Mouse (Mus musculus) neutrophil, adult 59 days (primary cell): Measurements from ENCODE around the gene Olfr352. TPM values are rescaled to one million over a fixed set of nuclear protein-coding genes. Genes with fewer than 3 reads are reported as not detected.

Experiments
- total RNA-seq, 2 experiments: library from RNA; stranded (reverse); gene quantifications; 1 replicate in 1 of 2; 2 replicates in 1 of 2; pipeline ENCODE4 v1.2.4; 2023

The Olfr352 gene
- not detected for total RNA-seq

GRCm38 (mm10) chr2:36868160-36868559 is at the start of gene Olfr352:
Olfr352 (plus strand) TSS chr2:36868460.

DNA sequence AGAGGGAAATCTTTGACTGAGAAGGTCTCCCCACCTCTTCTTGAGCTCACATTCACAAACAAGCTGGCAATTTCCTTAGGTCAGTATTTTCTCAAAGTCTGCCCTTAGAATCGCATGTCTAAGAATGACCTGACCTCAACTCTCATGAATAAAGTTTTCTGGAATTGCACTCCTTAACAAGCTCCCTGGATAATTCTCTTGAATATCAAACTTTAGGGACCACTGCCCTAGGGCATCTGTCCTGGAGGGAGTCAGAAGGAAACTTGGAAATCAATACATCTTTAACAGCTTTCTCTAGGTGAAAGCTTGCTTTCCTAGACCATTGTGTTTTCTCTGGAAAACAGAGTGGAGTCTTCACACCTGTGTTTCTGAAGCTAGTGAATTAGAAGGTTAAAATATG is 22.2 kb upstream of the Olfr352 start, which contains the start of gene Olfr350:
Gene Olfr350 (plus strand): TSS at position 301 of the 400 bp plus-strand sequence.

GRCm38 (mm10) chr2:36862560-36862959 is 5.7 kb upstream of the Olfr352 start, which contains the start of gene Olfr351:
Olfr351 (minus strand) TSS chr2:36862660.

GRCm38 (mm10) chr2:36892836-36893235 is 24.6 kb downstream of the Olfr352 start, which contains the start of gene Olfr353:
Olfr353 (minus strand) TSS chr2:36892936.

DNA sequence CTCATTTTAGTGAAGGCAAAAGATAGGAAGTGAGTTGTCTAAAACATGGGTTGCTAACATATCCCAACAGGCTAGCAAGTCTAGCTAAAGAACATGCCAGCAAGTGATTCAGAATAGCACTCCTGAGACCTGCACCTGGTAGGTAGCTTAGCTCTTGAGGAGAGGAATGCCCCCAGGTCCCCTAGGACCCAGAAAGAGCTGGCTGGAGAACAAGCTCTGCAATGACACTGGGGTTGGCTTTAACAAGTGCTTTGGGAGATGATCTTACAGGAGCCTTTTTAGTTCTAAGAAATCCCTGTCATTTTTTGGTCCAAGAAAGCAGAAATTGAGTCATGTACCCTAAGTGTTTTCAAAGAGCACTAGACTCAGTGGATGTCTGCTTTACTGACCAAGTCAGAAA is 37.1 kb downstream of the Olfr352 start, which contains the start of gene Olfr354:
Gene Olfr354 (plus strand): TSS at position 301 of the 400 bp plus-strand sequence.

Other genes starting within 250 kb of the Olfr352 start
- not detected for gene Olfr345, start 228.4 kb upstream of the Olfr352 start, total RNA-seq
- not detected for gene Olfr346, start 182.7 kb upstream of the Olfr352 start, total RNA-seq
- not detected for gene Olfr347, start 136.6 kb upstream of the Olfr352 start, total RNA-seq
- gene Olfr348, start 84.2 kb upstream of the Olfr352 start, total RNA-seq: not detected
- gene Olfr50, start 77.9 kb upstream of the Olfr352 start, total RNA-seq: not detected
- not detected for gene Olfr3, start 51.4 kb upstream of the Olfr352 start, total RNA-seq
- gene Olfr350, start 22.1 kb upstream of the Olfr352 start, total RNA-seq: not detected
- not detected for gene Olfr351, start 5.8 kb upstream of the Olfr352 start, total RNA-seq
- not detected for gene Olfr353, start 24.5 kb downstream of the Olfr352 start, total RNA-seq
- not detected for gene Olfr354, start 37.2 kb downstream of the Olfr352 start, total RNA-seq
- not detected for gene Olfr355, start 60.4 kb downstream of the Olfr352 start, total RNA-seq
- not detected for gene Olfr356, start 68.7 kb downstream of the Olfr352 start, total RNA-seq
- gene Olfr357, start 125.4 kb downstream of the Olfr352 start, total RNA-seq: not detected
- not detected for gene Olfr358, start 140.9 kb downstream of the Olfr352 start, total RNA-seq
- not detected for gene Olfr360, start 197.3 kb downstream of the Olfr352 start, total RNA-seq
- gene Olfr361, start 220.8 kb downstream of the Olfr352 start, total RNA-seq: not detected
- gene Olfr362, start 249.4 kb downstream of the Olfr352 start, total RNA-seq: not detected